Mouse (Mus musculus) C2C12 (cell line): ENCODE measurements at regions not wholly inside any gene's neighbourhood (a gene's known extent, or its start where the extent isn't known, plus 50 kb on each side); places are given as distances from the start of the nearest gene placed in this dataset.

Experiments used
- CEBPB ChIP-seq: IDR thresholded peaks from one replicate; pipeline ENCODE4 v1.6.1; 2011; ENCODE audit warnings: low read depth, mild to moderate bottlenecking, control low read depth, moderate library complexity
- CTCF ChIP-seq: IDR thresholded peaks from one replicate; pipeline ENCODE4 v1.5.1; 2011; ENCODE audit not compliant: control insufficient read depth, insufficient read depth, insufficient read length
- MAX ChIP-seq: IDR thresholded peaks from one replicate; pipeline ENCODE4 v1.6.1; 2011; ENCODE audit warnings: mild to moderate bottlenecking, control low read depth
- USF1 ChIP-seq: IDR thresholded peaks from one replicate; pipeline ENCODE4 v1.6.1; 2011; ENCODE audit warnings: low read depth, mild to moderate bottlenecking, control low read depth, moderate library complexity

- TF ChIP-seq CTCF = no peak
- no peak for TF ChIP-seq USF1
- no peak for TF ChIP-seq MAX
- no peak for TF ChIP-seq CEBPB
Observed at GRCm38 (mm10) chr12:15146398-15146797, 670.3 kb downstream of the Trib2 start.
